Mouse (Mus musculus): ENCODE results near the gene Krt77.

The Krt77 gene

DNA sequence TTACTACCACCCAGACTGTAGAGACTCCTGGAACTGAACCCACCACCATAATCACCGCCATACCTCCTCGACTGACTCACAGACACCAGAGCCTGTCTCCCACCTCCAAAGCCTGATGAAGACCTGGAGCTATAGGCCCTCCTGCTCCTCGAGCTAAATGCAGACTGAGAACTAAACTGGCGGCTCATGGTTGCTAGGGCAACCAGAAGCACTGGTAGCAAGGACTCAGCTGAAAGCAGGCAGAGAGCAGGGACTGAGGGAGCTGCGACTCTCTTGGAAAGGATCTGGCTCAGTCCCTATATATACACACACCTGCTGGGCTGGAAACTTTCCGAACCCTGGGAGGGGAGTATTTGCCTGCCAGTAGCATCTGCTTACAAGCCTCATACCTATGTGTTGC lies at the start of gene Krt77:
TSS of gene Krt77 (minus strand) at position 275 of the 400 bp plus-strand sequence.
- no peak for DNase-seq (ENCODE audit: low read depth, low spot score)

GRCm38 (mm10) chr15:101916072-101916471 lies 46.6 kb upstream of the Krt77 start:
- DNase-seq (ENCODE audit: low read depth, low spot score) = no peak

GRCm38 (mm10) chr15:101904849-101905248 lies 35.3 kb upstream of the Krt77 start:
- DNase-seq (ENCODE audit: low read depth, low spot score) = no peak

DNA sequence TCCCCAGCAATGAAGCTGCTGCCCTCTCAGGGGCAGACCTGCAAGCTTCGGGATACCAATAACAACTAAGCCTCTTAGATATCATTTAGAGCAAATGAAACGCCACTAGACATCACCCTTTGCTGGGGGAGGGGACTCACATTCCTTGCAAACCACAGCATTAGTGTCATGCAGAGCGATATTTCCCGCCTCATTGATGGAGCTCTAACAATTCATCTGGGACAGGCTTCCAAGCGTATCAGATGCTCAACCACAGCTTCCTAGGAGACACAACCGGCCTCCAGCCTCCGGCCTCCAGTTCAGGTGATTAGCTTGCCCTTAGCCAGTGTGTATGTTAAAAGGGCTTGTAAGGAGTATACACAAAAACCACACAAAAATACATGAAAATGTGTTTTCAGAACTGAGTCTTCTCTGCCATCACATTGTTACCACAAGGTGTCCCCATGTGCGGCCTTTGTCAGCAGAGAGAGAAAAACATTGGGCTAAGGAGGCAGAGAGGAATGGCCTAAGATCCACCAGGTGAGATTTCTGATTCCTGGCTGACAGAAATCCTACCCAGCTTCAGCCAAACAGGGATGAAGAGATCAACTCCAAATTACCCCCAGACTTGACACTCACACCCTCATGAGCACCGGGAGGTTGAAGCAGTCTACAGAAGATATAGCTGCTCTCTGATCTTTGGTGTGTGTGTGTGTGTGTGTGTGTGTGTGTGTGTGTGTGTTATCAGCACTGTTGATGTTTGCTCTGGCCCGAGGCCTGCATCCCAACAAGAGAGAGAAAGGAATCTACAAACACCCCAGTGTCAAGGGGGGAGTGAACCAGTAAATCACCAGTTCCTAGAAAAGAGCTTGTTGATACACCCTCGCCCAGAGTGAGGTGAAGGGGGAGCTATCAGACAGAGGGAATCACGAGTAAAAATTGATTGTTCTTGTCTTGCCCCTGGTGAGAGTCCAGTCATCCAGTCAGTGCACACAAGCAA lies 33.0 kb upstream of the Krt77 start:
- DNase-seq (ENCODE audit: low read depth, low spot score) = no peak

DNA sequence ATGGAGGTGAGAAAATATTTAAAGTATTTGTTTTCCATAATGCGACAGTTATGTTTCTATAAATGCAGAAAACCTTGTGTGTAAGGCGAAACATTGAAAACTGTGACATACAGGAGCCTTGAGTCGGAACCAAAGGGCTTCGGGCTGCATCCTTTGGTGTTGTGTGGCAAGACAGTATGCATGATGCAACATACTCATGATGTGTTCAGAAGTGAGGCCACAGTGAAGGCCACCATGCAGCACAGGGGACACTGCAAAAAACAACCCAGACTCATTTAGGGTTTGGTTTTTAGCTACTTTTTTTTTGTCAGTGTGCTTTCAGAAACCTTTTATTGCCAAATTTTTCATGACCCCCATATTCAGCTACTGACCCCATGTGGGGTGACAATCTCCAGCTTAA lies 25.7 kb upstream of the Krt77 start:
- no peak for DNase-seq (ENCODE audit: low read depth, low spot score)

DNA sequence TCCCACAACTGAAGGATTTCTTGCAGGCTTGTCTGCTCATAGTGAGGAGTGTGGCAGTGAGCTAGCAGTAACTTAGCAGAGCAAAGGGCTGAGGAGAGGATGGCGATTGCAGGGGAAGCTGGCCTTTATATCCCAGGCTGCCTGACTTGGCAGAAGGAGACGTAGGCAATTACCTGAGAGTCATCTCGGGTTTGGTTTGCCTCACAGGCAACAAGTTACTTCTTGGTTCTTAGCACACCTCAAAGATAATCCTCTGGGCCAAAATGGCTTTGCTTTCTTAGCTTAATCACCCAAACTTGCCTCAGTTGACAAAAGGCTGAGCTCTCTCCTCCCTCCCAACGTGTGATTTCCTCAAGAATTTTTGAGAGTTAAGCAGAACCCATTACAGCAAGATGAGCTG lies 23.3 kb upstream of the Krt77 start, which contains the start of gene Krt76:
TSS of gene Krt76 (minus strand) at position 101 of the 400 bp plus-strand sequence.
- no peak for DNase-seq (ENCODE audit: low read depth, low spot score)

- DNase-seq (ENCODE audit: low read depth, low spot score) = no peak
Measured at GRCm38 (mm10) chr15:101879776-101880175, 10.3 kb upstream of the Krt77 start.

GRCm38 (mm10) chr15:101878041-101878440 lies 8.5 kb upstream of the Krt77 start:
- no peak for DNase-seq (ENCODE audit: low read depth, low spot score)

GRCm38 (mm10) chr15:101874383-101874782 lies 4.9 kb upstream of the Krt77 start:
- DNase-seq (ENCODE audit: low read depth, low spot score) = no peak

- DNase-seq (ENCODE audit: low read depth, low spot score) = no peak
Measured at GRCm38 (mm10) chr15:101873231-101873630, 3.7 kb upstream of the Krt77 start.

DNA sequence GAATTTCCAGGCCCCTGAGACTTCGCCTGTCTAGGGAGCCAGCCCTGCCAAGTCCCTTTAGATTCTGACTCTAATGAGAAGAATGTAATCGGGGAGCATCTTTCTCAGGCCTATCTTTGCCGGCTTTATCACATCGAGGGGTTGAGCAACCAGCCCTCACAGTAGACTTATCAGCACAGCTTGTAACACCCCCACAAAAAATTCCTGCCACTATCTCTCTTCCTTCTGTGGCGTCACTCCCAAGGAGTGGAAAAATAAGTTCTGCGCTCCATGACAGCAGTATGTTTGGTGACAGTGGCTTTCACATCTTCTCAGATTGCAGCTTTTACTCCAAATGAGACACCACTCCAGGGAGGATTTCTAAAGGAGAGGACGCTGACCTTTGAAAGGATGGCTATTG lies 2.8 kb downstream of the Krt77 start:
- DNase-seq (ENCODE audit: low read depth, low spot score) = no peak

DNA sequence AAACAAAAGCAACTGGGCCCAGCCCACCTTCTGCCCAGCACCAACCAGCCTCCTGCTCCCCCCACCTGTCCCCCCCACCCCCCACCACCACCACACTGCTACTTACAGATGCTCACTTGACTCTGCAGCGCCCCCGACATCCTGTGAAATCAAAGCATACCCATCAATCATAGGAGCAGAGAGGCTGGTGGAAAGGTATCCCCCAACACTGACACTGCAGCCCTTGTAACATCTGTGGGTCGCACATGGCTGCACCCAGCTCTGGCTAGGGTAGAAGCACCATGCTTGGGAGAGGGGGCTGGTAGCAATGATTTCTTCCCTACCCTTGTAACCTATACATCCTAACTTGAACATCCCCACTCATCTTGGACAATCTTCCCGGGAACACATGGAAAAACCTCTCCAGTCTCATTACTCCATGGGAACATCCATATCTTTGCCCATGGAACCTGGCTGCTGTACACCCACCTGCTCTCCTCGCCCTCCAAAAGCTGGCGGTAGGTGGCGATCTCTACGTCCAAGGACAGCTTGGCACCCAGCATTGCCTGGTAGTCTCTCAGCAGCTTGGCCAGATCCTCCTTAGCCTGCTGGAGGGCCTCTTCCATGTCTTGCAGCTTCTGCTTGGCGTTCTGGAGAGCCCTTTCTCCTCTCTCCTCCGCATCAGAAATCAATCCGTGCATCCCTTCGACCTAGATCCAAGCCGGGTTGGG lies 8.9 kb downstream of the Krt77 start:
- no peak for DNase-seq (ENCODE audit: low read depth, low spot score)

- no peak for DNase-seq (ENCODE audit: low read depth, low spot score)
Measured at GRCm38 (mm10) chr15:101859735-101860170, 9.8 kb downstream of the Krt77 start.

- no peak for DNase-seq (ENCODE audit: low read depth, low spot score)
Measured at GRCm38 (mm10) chr15:101858673-101859425, 10.7 kb downstream of the Krt77 start.

DNA sequence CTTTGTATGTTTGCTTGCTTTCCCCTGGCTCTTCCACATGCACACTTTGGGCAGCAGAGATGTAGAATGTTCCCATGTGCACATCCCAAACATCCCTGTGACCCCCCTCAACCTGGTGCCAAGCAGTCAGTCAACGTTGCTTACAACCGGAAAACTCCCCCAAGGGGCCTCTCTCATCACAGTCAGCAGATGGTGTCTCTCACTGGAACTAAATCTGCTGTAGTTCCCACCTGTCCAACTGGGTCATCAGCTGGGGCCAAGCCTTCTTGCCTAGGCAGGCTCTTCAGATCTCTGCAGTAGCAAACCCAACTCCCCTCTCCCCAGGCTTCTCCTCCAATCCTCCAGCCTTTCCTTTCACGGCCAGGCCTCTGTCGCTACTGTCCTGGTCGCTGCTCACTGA lies 12.8 kb downstream of the Krt77 start:
- no peak for DNase-seq (ENCODE audit: low read depth, low spot score)

- DNase-seq (ENCODE audit: low read depth, low spot score) = no peak
Measured at GRCm38 (mm10) chr15:101855732-101856131, 13.8 kb downstream of the Krt77 start.

- DNase-seq (ENCODE audit: low read depth, low spot score) = no peak
Measured at GRCm38 (mm10) chr15:101854294-101854693, 15.2 kb downstream of the Krt77 start.

- DNase-seq (ENCODE audit: low read depth, low spot score) = no peak
Measured at GRCm38 (mm10) chr15:101852571-101852970, 16.9 kb downstream of the Krt77 start.

GRCm38 (mm10) chr15:101850694-101851093 lies 18.8 kb downstream of the Krt77 start, which contains the start of gene Krt1:
Gene Krt1, minus strand, starts transcription at chr15:101850794.
- no peak for DNase-seq (ENCODE audit: low read depth, low spot score)

- no peak for DNase-seq (ENCODE audit: low read depth, low spot score)
Measured at GRCm38 (mm10) chr15:101845971-101846403, 23.5 kb downstream of the Krt77 start.

- no peak for DNase-seq (ENCODE audit: low read depth, low spot score)
Measured at GRCm38 (mm10) chr15:101843192-101843591, 26.3 kb downstream of the Krt77 start.
